Mouse (Mus musculus) gastrocnemius, postnatal 36 days (tissue): ENCODE measurements around the gene Myo1a. TPM values are rescaled to one million over a fixed set of nuclear protein-coding genes. Genes with fewer than 3 reads are reported as not detected.
"Not testable (repeated sequence)": the region's sequence is repeated elsewhere in the genome, so short reads cannot be mapped to it uniquely, and the experiment has no call there.

Source experiments
- DNase-seq, 2 experiments: peaks; one replicate each; pipeline ENCODE4 v3.0.0; 2022
- intact Hi-C: fragments of 180-260 bp; cut with DNase I; formaldehyde crosslinking; loops from one replicate; pipeline ENCODE4 v1.15.1; 2025
- total RNA-seq, 2 experiments: library from RNA; stranded (reverse); gene quantifications; 2 replicates each; pipeline ENCODE4 v1.2.3; 2021

Gene Myo1a
- total RNA-seq, 2 experiments from 2014 or later, result 0.15 to 0.18 TPM

DNA sequence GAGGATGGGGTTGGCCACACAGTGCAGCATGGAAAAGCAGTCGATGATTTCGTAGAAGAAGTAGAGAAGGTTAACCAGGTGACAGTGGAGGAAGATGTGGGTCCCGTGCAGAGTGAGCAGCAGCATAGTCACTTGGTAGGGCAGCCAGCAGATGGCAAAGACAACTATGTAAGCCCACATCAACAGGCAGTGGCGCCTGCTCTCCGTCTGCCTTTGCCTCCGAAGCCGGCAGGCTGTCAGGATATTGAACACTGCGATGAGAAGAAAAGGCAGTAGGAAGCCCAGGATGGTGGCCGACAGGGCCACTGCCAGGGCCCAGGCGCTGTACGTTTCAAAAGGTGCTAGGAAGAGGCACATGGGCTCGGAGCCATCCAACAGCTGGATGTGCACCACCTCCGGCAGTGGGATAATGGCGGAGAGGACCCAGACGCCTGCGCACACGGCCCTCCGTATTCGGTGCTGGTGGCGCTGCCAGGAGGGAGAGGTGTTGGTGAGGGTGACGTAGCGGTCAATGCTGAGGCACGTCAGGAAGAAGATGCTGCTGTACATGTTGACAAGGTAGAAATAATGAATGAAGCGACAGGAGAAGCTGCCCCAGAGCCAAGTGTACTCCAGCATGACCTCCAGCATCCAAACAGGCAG lies 45.3 kb downstream of the Myo1a start:
- intact Hi-C loops, result no loop called here
- DNase-seq, result no peak

DNA sequence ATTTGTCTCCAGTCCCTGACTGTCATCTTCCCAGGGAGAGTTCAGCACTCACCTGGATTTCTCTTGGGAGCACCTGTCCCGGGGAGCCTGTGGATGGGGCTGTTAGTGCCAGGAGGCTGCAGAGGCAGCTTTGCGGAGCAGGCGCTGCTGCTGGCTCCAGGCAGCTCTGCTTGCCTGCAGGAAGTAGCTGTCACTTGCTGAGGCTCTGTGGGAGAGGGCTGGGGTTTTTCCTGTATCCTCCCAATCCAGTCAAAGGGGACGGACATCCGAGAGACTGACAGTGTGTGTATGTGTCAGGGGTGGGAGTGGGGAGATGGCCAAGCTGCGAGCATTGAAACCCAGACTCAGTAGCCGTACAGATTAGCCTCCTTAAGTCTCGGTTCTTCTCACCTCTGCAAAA lies 46.6 kb downstream of the Myo1a start, which contains the start of gene Gpr182:
Gene Gpr182 (minus strand): TSS at position 185 of the 400 bp plus-strand sequence.
- no peak for DNase-seq
- intact Hi-C loops, result no loop called here

DNA sequence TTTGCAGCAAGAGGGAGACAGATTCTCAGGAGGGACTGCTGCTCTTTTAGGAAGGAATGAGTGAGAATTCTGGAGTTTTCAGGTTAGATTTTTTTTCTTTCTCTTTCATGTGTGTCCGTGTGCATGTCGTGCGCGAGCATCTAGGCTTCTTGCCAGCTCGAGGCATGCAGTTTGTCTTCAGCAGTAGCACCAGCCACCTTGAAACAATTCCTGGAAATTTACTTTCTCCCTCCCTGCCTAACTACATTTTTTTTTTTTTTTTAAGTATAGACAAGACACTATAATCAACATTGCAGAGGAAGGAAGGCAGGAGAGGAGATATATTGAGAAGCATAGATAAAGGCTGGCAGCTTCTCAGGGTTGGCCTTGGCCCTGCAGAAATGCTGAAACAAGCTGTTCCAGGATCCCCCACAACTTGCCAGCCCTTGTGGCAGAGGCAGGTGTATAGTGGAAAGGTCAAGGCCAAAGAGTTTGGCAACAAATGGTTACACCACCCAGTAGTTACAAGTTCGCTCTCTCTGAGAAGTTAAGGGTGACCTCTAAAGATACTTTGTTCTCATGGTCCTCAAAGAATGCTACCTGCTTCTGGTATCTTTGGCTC lies 49.7 kb downstream of the Myo1a start:
- intact Hi-C loops, result no loop called here
- DNase-seq, result no peak

DNA sequence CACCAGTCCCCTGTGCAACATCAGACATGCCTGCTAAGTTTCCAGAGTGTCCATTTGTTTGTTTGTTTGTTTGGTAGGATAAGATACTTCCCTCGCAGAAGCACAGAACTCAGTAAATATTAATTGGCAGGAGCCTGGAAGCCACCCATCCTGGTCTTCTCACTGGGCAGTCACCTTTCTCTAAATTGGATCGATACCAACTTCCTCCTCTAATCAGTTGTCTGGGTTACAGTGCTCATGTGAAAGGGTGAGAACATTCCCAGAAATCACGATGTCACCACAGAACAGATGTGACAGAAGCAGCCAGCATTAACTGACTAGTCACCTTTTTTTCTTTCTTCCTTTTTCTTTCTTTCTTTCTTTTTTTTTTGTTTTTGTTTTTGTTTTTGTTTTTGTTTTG lies 50.3 kb downstream of the Myo1a start:
- DNase-seq, result peak in 1 of 2 experiments; percentile 2
- intact Hi-C loops, result no loop called here

DNA sequence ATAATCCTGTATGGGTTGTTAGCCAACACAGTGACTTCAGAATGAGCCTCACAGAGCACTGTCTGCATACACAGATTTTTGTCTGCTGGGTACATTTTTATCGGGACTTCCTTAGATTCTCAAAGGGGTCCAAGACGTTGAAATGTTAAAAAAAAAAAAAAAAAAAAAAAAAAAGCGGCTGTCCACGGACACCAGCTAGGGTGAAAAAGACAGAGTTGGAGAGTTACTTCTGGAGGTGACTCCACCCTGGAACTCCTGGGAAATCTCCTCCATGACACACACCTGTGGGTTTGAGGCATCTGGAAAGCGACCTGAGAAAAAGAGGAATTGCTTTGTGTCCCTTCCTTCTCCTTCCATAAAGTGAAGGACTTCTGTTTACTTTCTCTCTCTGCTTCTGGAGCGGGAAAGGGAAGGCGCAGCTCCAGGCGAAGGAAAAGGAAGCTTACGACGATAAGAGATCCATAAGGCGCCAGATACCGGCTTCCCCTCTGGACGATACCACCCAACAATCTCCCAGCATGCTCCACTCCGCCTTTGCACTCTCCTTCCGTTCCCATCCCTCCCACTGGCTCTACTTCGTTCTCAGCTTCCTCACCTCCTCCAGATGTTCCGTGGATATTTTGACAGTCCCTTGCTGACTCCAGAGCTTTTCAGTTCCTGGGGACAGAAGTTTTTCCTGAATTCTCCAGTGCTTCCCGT lies 50.9 kb downstream of the Myo1a start:
- intact Hi-C loops, result no loop called here
- DNase-seq, result peak in 1 of 2 experiments; percentile 9

DNA sequence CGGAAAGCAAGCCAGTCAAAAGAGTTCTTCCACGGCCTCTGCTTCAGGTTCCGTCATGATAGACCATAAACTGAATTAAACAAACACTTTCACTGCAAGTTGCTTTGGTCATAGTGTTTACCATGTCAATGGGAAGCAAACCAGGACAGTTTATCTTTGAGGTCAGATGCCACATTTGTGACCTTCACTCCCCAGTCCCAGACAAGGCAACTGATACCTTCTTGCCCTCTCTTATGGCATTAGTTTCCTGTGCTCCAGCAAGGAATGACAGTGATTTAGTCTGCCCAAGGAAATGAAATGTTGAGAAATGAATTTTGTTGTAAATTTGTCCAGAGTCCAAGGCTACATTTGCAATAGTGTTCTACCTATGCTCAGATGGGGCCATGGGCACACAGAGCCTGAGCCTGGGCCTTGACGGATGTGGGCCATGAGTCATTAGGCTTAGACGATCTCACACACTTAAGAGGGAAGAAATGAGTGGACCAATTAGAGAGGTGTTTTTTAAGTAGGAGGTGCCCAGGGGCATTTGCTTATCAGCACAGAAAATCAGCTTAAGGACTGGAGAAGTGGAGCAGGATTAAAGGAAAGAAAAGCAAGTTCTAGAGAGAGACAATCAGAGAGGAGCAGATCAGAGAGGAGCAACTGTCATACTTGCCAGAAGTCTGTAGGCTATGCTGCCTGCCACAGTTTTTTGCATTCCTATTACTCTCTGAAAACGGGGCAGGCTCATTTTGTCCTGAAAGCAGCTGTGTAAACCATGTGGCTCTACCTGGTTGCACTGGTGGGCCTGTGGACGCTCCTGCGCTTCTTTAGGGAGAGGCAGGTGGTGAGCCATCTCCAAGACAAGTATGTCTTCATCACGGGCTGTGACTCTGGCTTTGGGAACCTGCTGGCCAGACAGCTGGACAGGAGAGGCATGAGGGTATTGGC lies 54.5 kb downstream of the Myo1a start, which contains the start of the genes Rdh1 and Rdh16f1:
Gene Rdh1 (plus strand): TSS at position 541 of the 930 bp plus-strand sequence.
Gene Rdh16f1 (plus strand): TSS at position 607 of the 930 bp plus-strand sequence.
- intact Hi-C loops, result no loop called here
- no peak for DNase-seq

DNA sequence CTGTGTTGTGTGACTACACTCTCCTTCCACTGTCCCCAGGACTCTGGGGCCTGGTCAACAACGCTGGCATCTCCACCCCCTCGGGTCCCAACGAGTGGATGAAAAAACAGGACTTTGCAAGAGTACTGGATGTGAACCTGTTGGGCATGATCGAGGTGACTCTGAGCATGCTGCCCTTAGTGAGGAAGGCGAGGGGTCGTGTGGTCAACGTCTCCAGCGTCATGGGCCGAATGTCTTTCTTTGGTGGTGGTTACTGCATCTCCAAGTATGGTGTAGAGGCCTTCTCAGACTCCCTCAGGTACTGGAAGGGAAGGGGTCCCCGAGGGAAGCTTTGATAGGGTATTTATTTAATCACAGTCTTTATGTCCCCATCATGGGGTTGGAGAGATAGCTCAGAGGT lies 58.0 kb downstream of the Myo1a start:
- intact Hi-C loops, DNase-seq: not testable (repeated sequence)

DNA sequence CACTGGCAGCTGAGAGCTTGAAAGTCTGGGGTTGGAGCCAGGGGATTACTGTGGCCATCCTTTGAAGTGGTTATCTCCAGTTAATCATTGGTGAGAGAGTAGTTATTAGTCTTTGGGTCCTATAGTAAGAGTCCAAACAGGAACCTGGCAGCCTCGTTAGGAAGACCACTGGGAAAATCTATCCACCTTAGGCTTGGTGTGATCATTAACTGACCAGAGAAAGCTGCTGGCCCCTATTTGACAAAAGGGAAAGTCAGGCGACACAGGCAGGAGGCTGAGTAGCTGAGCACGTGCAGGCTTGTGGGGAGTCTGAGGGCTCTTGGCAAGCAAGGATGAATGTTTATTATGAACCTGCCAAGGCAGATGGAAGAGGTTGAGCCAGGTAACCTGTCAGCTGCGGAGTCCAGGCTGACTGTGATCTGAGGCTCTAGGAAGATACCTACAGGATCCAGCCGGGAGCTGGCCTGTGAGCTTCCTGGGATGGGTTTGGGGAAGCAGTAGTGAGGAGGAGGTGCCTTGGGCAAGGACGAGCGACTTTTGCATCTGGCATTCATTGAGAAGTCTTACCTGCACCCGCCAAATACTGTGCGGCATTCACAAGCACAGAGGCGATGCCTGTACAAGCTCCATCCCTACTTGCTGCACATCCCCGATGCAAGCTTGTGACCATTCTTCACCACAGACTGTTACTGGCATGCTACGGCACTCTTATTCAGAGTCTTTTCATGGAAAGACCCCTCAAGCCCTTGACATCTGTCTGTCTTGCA lies 59.1 kb downstream of the Myo1a start:
- no peak for DNase-seq
- intact Hi-C loops, result no loop called here

DNA sequence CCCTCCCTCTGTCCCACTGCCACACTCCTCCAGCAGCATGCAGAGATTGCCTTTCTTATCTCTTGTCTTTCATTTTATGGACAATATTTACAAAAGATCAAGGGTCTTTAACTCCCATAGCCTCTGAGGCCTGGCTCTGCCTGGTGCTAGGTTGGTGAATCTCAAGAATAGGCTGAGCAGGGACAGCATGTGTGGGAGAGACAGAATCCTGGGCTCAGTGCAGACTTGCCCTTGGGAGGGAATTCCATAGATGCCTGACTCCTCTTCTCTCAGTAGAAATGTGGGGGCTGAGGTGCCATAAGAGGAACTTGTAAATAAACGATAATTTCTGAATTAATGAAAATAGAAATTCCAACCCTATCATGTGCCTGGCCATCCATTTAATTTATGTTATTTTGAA lies 61.6 kb downstream of the Myo1a start:
- DNase-seq, result no peak
- intact Hi-C loops, result no loop called here

Other genes starting within 250 kb of the Myo1a start
- 100 to 1,000 TPM; 342 to 376 TPM for gene Stac3, start 203.5 kb upstream of the Myo1a start, total RNA-seq
- gene Ndufa4l2, start 190.2 kb upstream of the Myo1a start, total RNA-seq, result 10 to 100 TPM; 11.0 to 11.3 TPM
- gene Shmt2, start 182.7 kb upstream of the Myo1a start, total RNA-seq, result 10 to 100 TPM; 23.4 to 26.4 TPM
- gene Nxph4, start 170.6 kb upstream of the Myo1a start, total RNA-seq, result under 1 TPM; 0.20 TPM
- 10 to 100 TPM; 48.6 to 49.1 TPM for gene Lrp1, start 84.0 kb upstream of the Myo1a start, total RNA-seq
- 10 to 100 TPM; 15.4 to 15.5 TPM for gene Stat6, start 62.2 kb upstream of the Myo1a start, total RNA-seq
- 1 to 10 TPM; 1.9 to 2.1 TPM for gene Nemp1, start 38.3 kb upstream of the Myo1a start, total RNA-seq
- 1 to 10 TPM; 2.3 to 4.4 TPM for gene Nab2, start 36.6 kb upstream of the Myo1a start, total RNA-seq
- gene Tac2, start 19.3 kb downstream of the Myo1a start, total RNA-seq, result not detected
- gene Zbtb39, start 34.4 kb downstream of the Myo1a start, total RNA-seq, result 1 to 10 TPM; 5.1 to 5.9 TPM
- gene Gpr182, start 46.6 kb downstream of the Myo1a start, total RNA-seq, result under 1 TPM; 0.13 to 0.15 TPM
- under 1 TPM; 0.05 to 0.10 TPM for gene Rdh1, start 54.6 kb downstream of the Myo1a start, total RNA-seq
- not detected for gene Rdh16f1, start 54.6 kb downstream of the Myo1a start, total RNA-seq
- under 1 TPM; 0.47 to 0.69 TPM for gene Rdh9, start 71.2 kb downstream of the Myo1a start, total RNA-seq
- gene Rdh16, start 96.0 kb downstream of the Myo1a start, total RNA-seq, result not detected
- not detected for gene Rdh19, start 144.8 kb downstream of the Myo1a start, total RNA-seq
- gene Rdh16f2, start 161.3 kb downstream of the Myo1a start, total RNA-seq, result not detected
- not detected for gene Rdh7, start 183.6 kb downstream of the Myo1a start, total RNA-seq
- gene Sdr9c7, start 193.3 kb downstream of the Myo1a start, total RNA-seq, result not detected